In genomic region chr5:76163828-76164390, GRCm38 (mm10) we compare ENCODE assay signal across 26 mouse cellular contexts. TPM values are rescaled to one million over a fixed set of nuclear protein-coding genes. Genes with fewer than 3 reads are reported as not detected.
DNase-seq lines count a peak whose midpoint lies in the region; ATAC-seq and TF ChIP-seq lines count a peak whose summit lies in the region.
"Had no signal": no experiment of that assay in that cellular context is flagged by ENCODE, and none has a peak within 500 bp of the region (broad histone marks: within the 10 kb centered on the region; RNA-seq: fewer than 3 reads in every experiment).

No protein-coding gene starts in this region.

- TF ChIP-seq CTCF in lung, postnatal 0 days (IDR thresholded peaks at IDR 0.05), result no peak
- TF ChIP-seq CTCF in kidney, adult 2 months (conservative IDR thresholded peaks at IDR 0.05; ENCODE audit: insufficient read depth, insufficient read length, low read depth, low read length), result no peak

- H3K4me1 ChIP-seq in hindbrain, embryonic 10.5 days (replicated peaks), result peaks cover 24% of the 10 kb centered on the region
- H3K4me1 ChIP-seq in hindbrain, embryonic 14.5 days (replicated peaks; ENCODE audit: control insufficient read depth, insufficient read depth, low read length), result no peaks in the 10 kb centered on the region
- no peaks in the 10 kb centered on the region for H3K4me1 ChIP-seq in lung, postnatal 0 days (ENCODE audit: insufficient read depth, low read depth, low read length)
- no peaks in the 10 kb centered on the region for H3K4me1 ChIP-seq in kidney, adult 2 months (ENCODE audit: control insufficient read depth, insufficient read depth, low read length)
- H3K4me1 ChIP-seq: forebrain, embryonic 13.5 days; heart, embryonic 10.5 days; hindbrain, embryonic 12.5 days; intestine, embryonic 15.5 days had no signal

- no peak overlapping the region for H3K4me3 ChIP-seq in hindbrain, embryonic 10.5 days
- H3K4me3 ChIP-seq in hindbrain, embryonic 14.5 days (replicated peaks; ENCODE audit: low read length), result no peak overlapping the region
- H3K4me3 ChIP-seq in lung, postnatal 0 days (ENCODE audit: low read depth, low read length), result no peak overlapping the region
- H3K4me3 ChIP-seq in kidney, adult 2 months (ENCODE audit: insufficient read depth, low read depth, low read length), result no peak overlapping the region
- H3K4me3 ChIP-seq: forebrain, embryonic 10.5 days; forebrain, embryonic 13.5 days; heart, embryonic 10.5 days; heart, embryonic 13.5 days; hindbrain, embryonic 12.5 days; intestine, embryonic 15.5 days had no signal

- no peak overlapping the region for H3K4me2 ChIP-seq in hindbrain, embryonic 14.5 days (replicated peaks)
- no peak overlapping the region for H3K4me2 ChIP-seq in lung, postnatal 0 days (replicated peaks; ENCODE audit: low read depth, low read length)
- H3K4me2 ChIP-seq: forebrain, embryonic 13.5 days; heart, embryonic 13.5 days; hindbrain, embryonic 12.5 days; intestine, embryonic 15.5 days had no signal

- no peak overlapping the region for H3K9ac ChIP-seq in hindbrain, embryonic 14.5 days
- H3K9ac ChIP-seq in lung, postnatal 0 days (replicated peaks; ENCODE audit: low read depth), result no peak overlapping the region
- H3K9ac ChIP-seq: forebrain, embryonic 13.5 days; heart, embryonic 13.5 days; hindbrain, embryonic 12.5 days; intestine, embryonic 15.5 days had no signal

- ATAC-seq in hindbrain, embryonic 14.5 days (ENCODE audit: low FRiP score), result no peak
- peak; percentile 54 for ATAC-seq in lung, postnatal 0 days
- ATAC-seq: CD4-positive, CD25-positive, alpha-beta regulatory T cell, adult 4 months; forebrain, embryonic 13.5 days; forebrain, embryonic 16.5 days; hindbrain, embryonic 16.5 days; intestine, embryonic 15.5 days had no signal

- DNase-seq in hindbrain, embryonic 10.5 days (ENCODE audit: low spot score), result peak; percentile 30
- DNase-seq in hindbrain, embryonic 14.5 days (ENCODE audit: low spot score), result no peak
- DNase-seq in lung, postnatal 0 days (ENCODE audit: low spot score), result peak; percentile 53
- DNase-seq in lung, postnatal 4 days, result no peak
- DNase-seq in embryo, embryonic 9.5 days (ENCODE audit: extremely low spot score), result peak; percentile 49
- no peak for DNase-seq in kidney, adult 2 months
- DNase-seq: adrenal gland, adult 2 months; adrenal gland, postnatal 14 days; cerebellum, adult 11 months; cerebellum, adult 2 months; cerebellum, adult 9-11 months; cerebellum, postnatal 25 days; gastrocnemius, postnatal 10 days; gastrocnemius, postnatal 36 days; heart, adult 18-20 months; heart, postnatal 14 days; heart, postnatal 4 days had no signal

- no peak overlapping the region for H3K27ac ChIP-seq in hindbrain, embryonic 10.5 days
- no peak overlapping the region for H3K27ac ChIP-seq in hindbrain, embryonic 14.5 days
- no peak overlapping the region for H3K27ac ChIP-seq in lung, postnatal 0 days (ENCODE audit: low read length)
- H3K27ac ChIP-seq in kidney, adult 2 months (ENCODE audit: insufficient read depth, low read depth, low read length), result no peak overlapping the region
- H3K27ac ChIP-seq: forebrain, embryonic 10.5 days; forebrain, embryonic 13.5 days; heart, embryonic 10.5 days; heart, embryonic 13.5 days; hindbrain, embryonic 12.5 days; intestine, embryonic 15.5 days had no signal

- no peaks in the 10 kb centered on the region for H3K36me3 ChIP-seq in hindbrain, embryonic 10.5 days
- H3K36me3 ChIP-seq in hindbrain, embryonic 14.5 days (replicated peaks; ENCODE audit: control insufficient read depth, insufficient read depth), result no peaks in the 10 kb centered on the region
- H3K36me3 ChIP-seq in lung, postnatal 0 days (ENCODE audit: insufficient read depth, low read length), result no peaks in the 10 kb centered on the region
- no peaks in the 10 kb centered on the region for H3K36me3 ChIP-seq in kidney, adult 2 months (ENCODE audit: control insufficient read depth, insufficient read depth, low read length)
- H3K36me3 ChIP-seq: forebrain, embryonic 10.5 days; heart, embryonic 10.5 days; hindbrain, embryonic 12.5 days; intestine, embryonic 15.5 days had no signal

- no peaks in the 10 kb centered on the region for H3K9me3 ChIP-seq in hindbrain, embryonic 10.5 days
- H3K9me3 ChIP-seq in hindbrain, embryonic 14.5 days (ENCODE audit: control insufficient read depth, low read length), result no peaks in the 10 kb centered on the region
- no peaks in the 10 kb centered on the region for H3K9me3 ChIP-seq in lung, postnatal 0 days (ENCODE audit: low read length)
- H3K9me3 ChIP-seq: forebrain, embryonic 10.5 days; forebrain, embryonic 13.5 days; heart, embryonic 10.5 days; heart, embryonic 13.5 days; hindbrain, embryonic 12.5 days; intestine, embryonic 15.5 days had no signal

- 31% methylated on average over 4 of the region's 4 CpGs for WGBS in hindbrain, embryonic 10.5 days
- 42% methylated on average over 4 of the region's 4 CpGs for WGBS in hindbrain, embryonic 14.5 days
- 51% methylated on average over 4 of the region's 4 CpGs for WGBS in lung, postnatal 0 days
- 63% methylated on average over 4 of the region's 4 CpGs for WGBS in kidney, adult 2 months

- no peaks in the 10 kb centered on the region for H3K27me3 ChIP-seq in hindbrain, embryonic 10.5 days (ENCODE audit: insufficient read depth, poor library complexity, severe bottlenecking)
- H3K27me3 ChIP-seq in hindbrain, embryonic 14.5 days (ENCODE audit: control insufficient read depth, insufficient read depth, low read length), result no peaks in the 10 kb centered on the region
- H3K27me3 ChIP-seq in lung, postnatal 0 days (replicated peaks; ENCODE audit: insufficient read depth, low read length), result no peaks in the 10 kb centered on the region
- H3K27me3 ChIP-seq in kidney, adult 2 months (replicated peaks; ENCODE audit: control insufficient read depth, insufficient read depth, low read length), result no peaks in the 10 kb centered on the region
- H3K27me3 ChIP-seq: forebrain, embryonic 13.5 days; heart, embryonic 13.5 days; hindbrain, embryonic 12.5 days; intestine, embryonic 15.5 days had no signal

- no peak for TF ChIP-seq EP300 in lung, postnatal 0 days (IDR thresholded peaks at IDR 0.05)

- no peak for TF ChIP-seq POLR2A in kidney, adult 2 months (IDR thresholded peaks at IDR 0.05; ENCODE audit: low read depth, low read length)

RNA-seq across cellular contexts. Expression of gene Tmem165, which starts 19.8 kb away (rescaled TPM):
- 69.9 and 76.2 TPM in 2 replicates for polyA plus RNA-seq in hindbrain, embryonic 10.5 days (2016; fragmentation: Nextera tagmentation; extraction: Ambion mirVana)
- polyA plus RNA-seq in hindbrain, embryonic 14.5 days (2014; fragmentation: Nextera tagmentation; extraction: Ambion mirVana), result 64.0 and 65.3 TPM in 2 replicates
- 107 and 112 TPM in 2 replicates for polyA plus RNA-seq in lung, postnatal 0 days (2015; fragmentation: Nextera tagmentation; extraction: Ambion mirVana)
- 29.4 and 38.7 TPM in 2 replicates for polyA plus RNA-seq in kidney, adult 2 months (2012; rRNA removed)

RNA-seq across cellular contexts. Expression of gene Srd5a3, which starts 23.8 kb away (rescaled TPM):
- 20.7 and 21.4 TPM in 2 replicates for polyA plus RNA-seq in hindbrain, embryonic 10.5 days (2016; fragmentation: Nextera tagmentation; extraction: Ambion mirVana)
- polyA plus RNA-seq in hindbrain, embryonic 14.5 days (2014; fragmentation: Nextera tagmentation; extraction: Ambion mirVana), result 16.0 and 16.3 TPM in 2 replicates
- 48.1 and 49.3 TPM in 2 replicates for polyA plus RNA-seq in lung, postnatal 0 days (2015; fragmentation: Nextera tagmentation; extraction: Ambion mirVana)
- 56.9 and 69.9 TPM in 2 replicates for polyA plus RNA-seq in kidney, adult 2 months (2012; rRNA removed)

Comparison
In these comparisons a context has a peak if more than half of its experiments do, and no peak if none do; other contexts are left out.
1. DNase-seq: peak in hindbrain, embryonic 10.5 days (single experiment), lung, postnatal 0 days (single experiment) and embryo, embryonic 9.5 days (single experiment); none in hindbrain, embryonic 14.5 days (single experiment), lung, postnatal 4 days (0 of 2) and kidney, adult 2 months (single experiment).